Mouse (Mus musculus): ENCODE measurements around the gene Sub1. TPM values are rescaled to one million over a fixed set of nuclear protein-coding genes. Genes with fewer than 3 reads are reported as not detected.
A peak's percentile ranks its signal among the peaks of the same experiment; 100 is the strongest.

The Sub1 gene
- 1.4 and 5.2 TPM in 2 replicates for polyA plus RNA-seq (2012; rRNA removed)

GRCm38 (mm10) chr15:11996883-11997282 is at the start of gene Sub1:
Gene Sub1 (minus strand): TSS chr15:11996983.
- Histone ChIP-seq H3K4me3 (replicated peaks; ENCODE audit: extremely low read depth, low read depth, low read length) (peak within 1 kb of the TSS; percentile 78), H3K4me1 (ENCODE audit: control insufficient read depth, insufficient read depth, low read length) (peaks cover 5% of the 10 kb centered on the region)
- 89% methylated on average over 7 of the region's 7 CpGs for WGBS
- TF ChIP-seq CTCF (IDR thresholded peaks at IDR 0.05; ENCODE audit: insufficient read depth, low read length) = no peak
- TF ChIP-seq POLR2A (IDR thresholded peaks at IDR 0.05; ENCODE audit: borderline replicate concordance, extremely low read depth, low read depth, low read length) = no peak
- DNase-seq = no peak

- Histone ChIP-seq H3K4me1 (ENCODE audit: control insufficient read depth, insufficient read depth, low read length) (no peaks in the 10 kb centered on the region), H3K4me3 (replicated peaks; ENCODE audit: extremely low read depth, low read depth, low read length) (no peak overlapping the region)
- TF ChIP-seq CTCF (IDR thresholded peaks at IDR 0.05; ENCODE audit: insufficient read depth, low read length) = no peak
- TF ChIP-seq POLR2A (IDR thresholded peaks at IDR 0.05; ENCODE audit: borderline replicate concordance, extremely low read depth, low read depth, low read length) = no peak
- WGBS = 60% methylated on average over 5 of the region's 5 CpGs
- DNase-seq = no peak
These were observed 43.6 kb upstream of the Sub1 start for GRCm38 (mm10) chr15:12040407-12040710.

GRCm38 (mm10) chr15:12039671-12040406 is 43.1 kb upstream of the Sub1 start:
- 68% methylated on average over 15 of the region's 15 CpGs for WGBS
- no peaks in the 10 kb centered on the region for H3K4me1 ChIP-seq (ENCODE audit: control insufficient read depth, insufficient read depth, low read length)
- no peak overlapping the region for H3K4me3 ChIP-seq (replicated peaks; ENCODE audit: extremely low read depth, low read depth, low read length)
- no peak for TF ChIP-seq CTCF (IDR thresholded peaks at IDR 0.05; ENCODE audit: insufficient read depth, low read length)
- TF ChIP-seq POLR2A (IDR thresholded peaks at IDR 0.05; ENCODE audit: borderline replicate concordance, extremely low read depth, low read depth, low read length) = no peak
- DNase-seq = no peak

GRCm38 (mm10) chr15:12039256-12039655 is 42.5 kb upstream of the Sub1 start:
- WGBS = 78% methylated on average over 10 of the region's 10 CpGs
- Histone ChIP-seq H3K4me3 (replicated peaks; ENCODE audit: extremely low read depth, low read depth, low read length) (no peak overlapping the region), H3K4me1 (ENCODE audit: control insufficient read depth, insufficient read depth, low read length) (no peaks in the 10 kb centered on the region)
- no peak for TF ChIP-seq CTCF (IDR thresholded peaks at IDR 0.05; ENCODE audit: insufficient read depth, low read length)
- TF ChIP-seq POLR2A (IDR thresholded peaks at IDR 0.05; ENCODE audit: borderline replicate concordance, extremely low read depth, low read depth, low read length) = no peak
- no peak for DNase-seq

GRCm38 (mm10) chr15:12037866-12038625 is 41.3 kb upstream of the Sub1 start:
- DNase-seq = no peak
- 67% methylated on average over 10 of the region's 10 CpGs for WGBS
- TF ChIP-seq CTCF (IDR thresholded peaks at IDR 0.05; ENCODE audit: insufficient read depth, low read length) (no peak), POLR2A (IDR thresholded peaks at IDR 0.05; ENCODE audit: borderline replicate concordance, extremely low read depth, low read depth, low read length) (no peak)
- Histone ChIP-seq H3K4me1 (ENCODE audit: control insufficient read depth, insufficient read depth, low read length) (no peaks in the 10 kb centered on the region), H3K4me3 (replicated peaks; ENCODE audit: extremely low read depth, low read depth, low read length) (no peak overlapping the region)

- DNase-seq = peak; percentile 19
- 39% methylated on average over 7 of the region's 7 CpGs for WGBS
- TF ChIP-seq CTCF (IDR thresholded peaks at IDR 0.05; ENCODE audit: insufficient read depth, low read length) (peak; percentile 48), POLR2A (IDR thresholded peaks at IDR 0.05; ENCODE audit: borderline replicate concordance, extremely low read depth, low read depth, low read length) (no peak)
- Histone ChIP-seq H3K4me3 (replicated peaks; ENCODE audit: extremely low read depth, low read depth, low read length) (no peak overlapping the region), H3K4me1 (ENCODE audit: control insufficient read depth, insufficient read depth, low read length) (no peaks in the 10 kb centered on the region)
These were observed 40.4 kb upstream of the Sub1 start for GRCm38 (mm10) chr15:12037217-12037616.

GRCm38 (mm10) chr15:12036675-12037074 is 39.9 kb upstream of the Sub1 start:
- WGBS = 59% methylated on average over 5 of the region's 5 CpGs
- DNase-seq = no peak
- Histone ChIP-seq H3K4me1 (ENCODE audit: control insufficient read depth, insufficient read depth, low read length) (no peaks in the 10 kb centered on the region), H3K4me3 (replicated peaks; ENCODE audit: extremely low read depth, low read depth, low read length) (no peak overlapping the region)
- TF ChIP-seq POLR2A (IDR thresholded peaks at IDR 0.05; ENCODE audit: borderline replicate concordance, extremely low read depth, low read depth, low read length) = no peak
- no peak for TF ChIP-seq CTCF (IDR thresholded peaks at IDR 0.05; ENCODE audit: insufficient read depth, low read length)

- Histone ChIP-seq H3K4me1 (ENCODE audit: control insufficient read depth, insufficient read depth, low read length) (no peaks in the 10 kb centered on the region), H3K4me3 (replicated peaks; ENCODE audit: extremely low read depth, low read depth, low read length) (no peak overlapping the region)
- WGBS = 88% methylated on average over 4 of the region's 4 CpGs
- DNase-seq = no peak
- TF ChIP-seq POLR2A (IDR thresholded peaks at IDR 0.05; ENCODE audit: borderline replicate concordance, extremely low read depth, low read depth, low read length) = no peak
- TF ChIP-seq CTCF (IDR thresholded peaks at IDR 0.05; ENCODE audit: insufficient read depth, low read length) = no peak
These were observed 37.5 kb upstream of the Sub1 start for GRCm38 (mm10) chr15:12034317-12034716.

GRCm38 (mm10) chr15:12033155-12033554 is 36.4 kb upstream of the Sub1 start:
- no peak for TF ChIP-seq CTCF (IDR thresholded peaks at IDR 0.05; ENCODE audit: insufficient read depth, low read length)
- TF ChIP-seq POLR2A (IDR thresholded peaks at IDR 0.05; ENCODE audit: borderline replicate concordance, extremely low read depth, low read depth, low read length) = no peak
- H3K4me3 ChIP-seq (replicated peaks; ENCODE audit: extremely low read depth, low read depth, low read length) = no peak overlapping the region
- no peaks in the 10 kb centered on the region for H3K4me1 ChIP-seq (ENCODE audit: control insufficient read depth, insufficient read depth, low read length)
- DNase-seq = no peak

GRCm38 (mm10) chr15:12032512-12032911 is 35.7 kb upstream of the Sub1 start:
- DNase-seq = no peak
- no peaks in the 10 kb centered on the region for H3K4me1 ChIP-seq (ENCODE audit: control insufficient read depth, insufficient read depth, low read length)
- 97% methylated on average over 3 of the region's 3 CpGs for WGBS
- TF ChIP-seq CTCF (IDR thresholded peaks at IDR 0.05; ENCODE audit: insufficient read depth, low read length) (no peak), POLR2A (IDR thresholded peaks at IDR 0.05; ENCODE audit: borderline replicate concordance, extremely low read depth, low read depth, low read length) (no peak)
- H3K4me3 ChIP-seq (replicated peaks; ENCODE audit: extremely low read depth, low read depth, low read length) = no peak overlapping the region
